Mouse (Mus musculus) adrenal gland, adult 8-10 months (tissue): Measurements from ENCODE around the gene Clec12a. TPM values are rescaled to one million over a fixed set of nuclear protein-coding genes. Genes with fewer than 3 reads are reported as not detected.

ENCODE experiments used
- DNase-seq: peaks from one replicate; pipeline ENCODE4 v3.0.0; 2022
- total RNA-seq, 4 experiments: library from RNA; stranded (reverse); gene quantifications; 2 replicates each; pipeline ENCODE4 v1.2.4; 2022

The Clec12a gene
- total RNA-seq, 4 experiments from 2014 or later, result 0.55 to 5.7 (median 2.9) TPM

DNA sequence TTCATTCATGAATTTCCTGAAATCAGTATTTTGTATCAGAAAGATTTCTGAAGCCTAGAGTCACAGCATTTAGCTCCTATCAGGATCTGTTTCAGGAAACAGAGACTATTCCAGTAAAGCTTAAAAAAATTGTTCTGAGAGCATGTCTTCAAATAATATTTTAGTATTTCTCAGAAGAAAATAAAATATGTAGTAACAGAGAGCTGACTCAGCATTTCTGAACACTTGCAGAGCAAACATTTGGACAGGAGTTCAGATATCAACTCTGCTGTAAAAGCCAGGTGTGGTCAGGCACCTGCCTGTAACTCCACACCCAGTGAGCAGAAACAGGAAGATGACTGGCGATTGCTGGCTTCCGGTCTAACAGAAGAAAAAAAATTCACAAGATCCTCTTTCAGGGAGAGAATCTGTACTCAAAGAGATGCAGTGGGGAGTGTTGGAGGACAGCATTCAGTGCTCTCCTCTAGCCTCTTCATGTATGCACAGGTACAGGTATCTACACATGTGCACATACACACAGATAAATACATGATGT is 32.5 kb downstream of the Clec12a start:
- DNase-seq, result no peak

- no peak for DNase-seq
These were observed 38.0 kb downstream of the Clec12a start for GRCm38 (mm10) chr6:129380454-129380853.

DNA sequence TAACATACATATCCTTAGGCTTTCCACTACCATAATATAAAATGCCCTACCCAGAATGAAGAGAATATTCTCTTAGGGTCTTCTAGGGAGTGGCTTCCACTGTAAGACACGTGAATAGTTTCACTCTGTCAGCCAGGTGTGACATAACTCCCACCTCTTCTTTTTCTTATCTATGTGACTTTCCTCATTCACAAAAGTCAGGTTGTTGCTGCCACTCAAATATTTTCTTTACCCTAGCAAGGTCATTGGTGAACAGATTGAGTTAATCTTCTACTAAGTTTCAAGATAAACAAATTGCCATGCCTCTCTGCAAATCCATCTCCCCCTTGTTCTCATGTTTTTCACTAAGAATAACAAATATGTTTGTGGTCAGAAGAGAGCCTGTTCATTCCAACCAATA is 39.2 kb downstream of the Clec12a start:
- DNase-seq, result no peak

GRCm38 (mm10) chr6:129383466-129383865 is 41.0 kb downstream of the Clec12a start:
- DNase-seq, result no peak

DNA sequence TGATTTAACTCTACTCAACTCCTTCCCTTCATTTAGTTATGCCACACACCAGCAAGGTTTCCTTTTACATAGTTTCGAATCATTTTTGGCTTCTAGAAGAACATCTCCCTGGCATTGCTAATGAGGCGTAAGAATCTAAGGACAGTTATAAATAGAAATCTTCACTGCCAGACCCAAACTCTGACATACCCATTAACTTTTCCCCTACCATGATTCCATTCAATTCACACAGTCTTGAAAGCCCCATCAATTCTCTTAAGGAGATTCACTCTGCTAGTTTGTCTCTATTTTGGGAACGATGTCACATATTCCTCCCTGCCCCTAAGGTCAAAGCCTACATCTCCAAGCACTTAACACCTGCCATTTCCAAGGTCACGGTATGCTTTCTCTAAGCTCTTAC is 42.5 kb downstream of the Clec12a start:
- no peak for DNase-seq

GRCm38 (mm10) chr6:129385774-129386173 is 43.3 kb downstream of the Clec12a start, which contains the start of gene Clec12b:
TSS of gene Clec12b (minus strand) at chr6:129385874.
- no peak for DNase-seq

DNA sequence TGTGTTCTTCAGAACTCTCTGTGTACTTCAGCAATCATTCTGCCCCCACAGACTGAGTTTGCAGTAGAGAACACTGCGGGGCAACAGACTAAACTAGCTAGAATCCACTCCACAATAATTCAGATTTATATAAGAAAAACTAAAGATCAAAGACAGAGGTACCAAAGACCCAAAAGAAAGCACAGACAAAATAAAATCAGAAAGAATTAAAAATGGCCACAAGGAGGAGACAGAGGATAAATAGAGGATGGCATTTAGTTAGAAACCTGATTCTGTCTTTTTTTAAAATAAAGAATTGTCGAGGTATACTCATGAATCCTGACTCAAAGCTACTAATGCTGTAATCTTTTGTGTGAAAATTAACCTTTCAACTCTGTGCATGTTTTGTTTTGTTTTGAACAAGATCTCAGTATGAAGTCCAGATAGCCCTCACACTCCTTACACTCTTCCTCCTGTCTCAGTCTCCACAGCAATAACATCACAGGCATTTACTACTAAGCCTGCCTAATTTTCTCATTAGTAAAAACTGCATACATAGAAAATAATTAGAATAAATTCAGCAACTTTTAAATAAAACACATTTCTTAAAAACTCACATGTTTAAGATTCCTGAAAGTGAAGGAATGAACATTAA is 50.7 kb downstream of the Clec12a start:
- no peak for DNase-seq

DNA sequence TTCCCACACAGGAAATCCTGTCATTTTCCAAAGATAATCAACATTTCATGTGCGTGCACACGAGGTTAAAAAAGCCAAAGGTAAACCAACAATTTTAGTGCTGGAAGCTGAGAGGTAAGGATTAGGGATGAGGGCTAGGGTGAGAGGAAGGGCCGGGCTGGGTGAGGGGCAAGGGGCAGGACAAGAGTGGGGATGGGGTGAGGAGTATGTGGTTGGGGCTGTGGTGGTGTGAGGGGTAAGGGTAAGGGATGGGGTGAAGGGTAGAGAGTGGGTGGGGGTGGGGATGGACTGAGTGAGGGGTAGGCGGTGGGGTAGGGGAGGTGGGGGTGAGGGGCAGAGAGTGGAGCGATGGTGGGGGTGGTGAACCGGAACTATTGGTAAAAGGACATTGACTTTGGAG is 51.2 kb downstream of the Clec12a start:
- DNase-seq, result no peak

- DNase-seq, result no peak
These were observed 54.5 kb downstream of the Clec12a start, which contains the start of gene Clec1b for GRCm38 (mm10) chr6:129396997-129397396. TSS of gene Clec1b (plus strand) at chr6:129397297.

DNA sequence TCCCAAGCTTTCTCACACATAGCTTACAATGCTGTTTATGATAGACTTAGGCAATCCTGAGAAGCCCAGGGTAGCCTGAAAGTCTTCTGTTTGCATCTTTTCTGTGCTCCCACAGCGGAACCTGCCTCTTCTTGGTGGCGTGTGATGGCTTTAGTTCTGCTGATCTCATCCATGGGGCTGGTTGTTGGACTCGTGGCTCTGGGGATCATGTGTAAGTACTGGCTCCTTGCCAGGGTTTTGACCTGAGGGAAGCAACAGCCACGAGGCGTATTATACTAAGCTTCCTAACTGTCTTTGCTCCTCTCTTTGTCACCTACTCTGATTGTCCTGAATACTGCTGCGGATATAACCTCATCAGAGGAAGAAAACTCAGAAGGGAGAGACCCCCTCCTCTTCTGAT is 57.5 kb downstream of the Clec12a start:
- no peak for DNase-seq

- DNase-seq, result no peak
These were observed 59.9 kb downstream of the Clec12a start for GRCm38 (mm10) chr6:129402404-129402803.

- DNase-seq, result no peak
These were observed 60.9 kb downstream of the Clec12a start for GRCm38 (mm10) chr6:129403391-129403790.

DNA sequence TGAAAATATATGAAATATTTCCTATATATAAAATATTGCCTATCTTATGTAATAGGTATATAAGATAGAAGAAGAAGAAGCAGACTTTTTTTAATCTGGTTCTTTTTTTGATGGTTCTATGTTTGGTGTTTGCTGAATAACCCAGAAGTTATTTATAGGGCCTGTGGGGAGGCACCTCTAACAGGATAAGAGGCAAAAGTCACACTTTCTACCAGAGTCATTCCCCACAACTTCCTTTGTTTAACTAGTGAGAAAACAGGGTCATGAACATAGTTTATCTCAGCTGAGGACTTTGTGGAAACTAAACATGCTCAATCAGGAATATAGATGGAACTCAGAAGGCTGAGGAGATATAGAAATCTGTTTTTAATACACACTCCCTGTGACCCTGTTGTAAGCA is 63.5 kb downstream of the Clec12a start:
- no peak for DNase-seq

DNA sequence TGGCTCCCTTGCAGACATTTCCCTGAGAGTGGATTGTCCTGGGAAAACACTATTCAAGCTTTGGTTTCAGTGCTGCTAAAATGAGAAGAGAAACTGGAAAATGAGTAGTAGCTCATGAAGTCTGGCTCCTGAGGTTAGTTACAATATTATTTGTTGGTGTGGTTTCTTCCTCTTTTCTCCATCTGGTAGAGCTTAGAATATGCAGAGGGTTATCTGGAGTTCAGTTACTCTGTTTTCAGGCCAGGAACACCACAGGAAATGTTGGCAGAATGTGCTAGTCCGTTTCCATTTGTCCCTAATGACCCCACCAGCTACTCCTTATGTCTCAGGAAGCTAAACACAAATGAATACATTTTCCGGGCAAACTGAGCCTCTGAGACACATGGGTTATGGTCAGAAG is 64.8 kb downstream of the Clec12a start:
- no peak for DNase-seq

GRCm38 (mm10) chr6:129408562-129408961 is 66.1 kb downstream of the Clec12a start, which contains the start of gene Clec9a:
TSS of gene Clec9a (plus strand) at chr6:129408862.
- DNase-seq, result no peak

GRCm38 (mm10) chr6:129414177-129414576 is 71.7 kb downstream of the Clec12a start:
- DNase-seq, result no peak

Other genes with a start within 250 kb of the Clec12a start
- under 1 TPM in 1 of 4 experiments, not detected in 3; 0.19 TPM for gene Clec2e, start 241.8 kb upstream of the Clec12a start, total RNA-seq
- 10 to 100 TPM; 38.2 to 55.3 (median 41.8) TPM for gene Clec2d, start 162.1 kb upstream of the Clec12a start, total RNA-seq
- gene Cd69, start 67.3 kb upstream of the Clec12a start, total RNA-seq, result under 1 TPM in 3 of 4 experiments, not detected in 1; 0.21 to 0.38 (median 0.27) TPM
- gene 4922502D21Rik, start 10.9 kb upstream of the Clec12a start, total RNA-seq, result not detected
- under 1 TPM in 2 of 4 experiments, not detected in 2; 0.52 to 0.70 TPM for gene Clec12b, start 43.2 kb downstream of the Clec12a start, total RNA-seq
- 1 to 10 TPM; 1.3 to 2.6 (median 2.2) TPM for gene Clec1b, start 54.6 kb downstream of the Clec12a start, total RNA-seq
- 1 to 10 TPM in 2 of 4 experiments, under 1 TPM in 2; 0.24 to 2.7 (median 1.2) TPM for gene Clec9a, start 66.2 kb downstream of the Clec12a start, total RNA-seq
- gene Clec1a, start 109.3 kb downstream of the Clec12a start, total RNA-seq, result 1 to 10 TPM; 4.9 to 9.2 (median 7.6) TPM
- under 1 TPM in 3 of 4 experiments, not detected in 1; 0.23 to 0.27 (median 0.24) TPM for gene Olr1, start 164.5 kb downstream of the Clec12a start, total RNA-seq
- gene Tmem52b, start 169.9 kb downstream of the Clec12a start, total RNA-seq, result not detected
- 100 to 1,000 TPM; 264 to 374 (median 322) TPM for gene Gabarapl1, start 190.5 kb downstream of the Clec12a start, total RNA-seq
- under 1 TPM in 2 of 4 experiments, not detected in 2; 0.22 to 0.44 TPM for gene Klre1, start 235.2 kb downstream of the Clec12a start, total RNA-seq
- under 1 TPM in 3 of 4 experiments, not detected in 1; 0.46 to 0.68 (median 0.67) TPM for gene Klrd1, start 249.1 kb downstream of the Clec12a start, total RNA-seq